Mouse (Mus musculus): ENCODE data around the gene Frmd4a. TPM values are rescaled to one million over a fixed set of nuclear protein-coding genes. Genes with fewer than 3 reads are reported as not detected.

Frmd4a gene
- polyA plus RNA-seq (2015; fragmentation: Nextera tagmentation; extraction: Ambion mirVana): 22.9 and 24.4 TPM in 2 replicates

DNA sequence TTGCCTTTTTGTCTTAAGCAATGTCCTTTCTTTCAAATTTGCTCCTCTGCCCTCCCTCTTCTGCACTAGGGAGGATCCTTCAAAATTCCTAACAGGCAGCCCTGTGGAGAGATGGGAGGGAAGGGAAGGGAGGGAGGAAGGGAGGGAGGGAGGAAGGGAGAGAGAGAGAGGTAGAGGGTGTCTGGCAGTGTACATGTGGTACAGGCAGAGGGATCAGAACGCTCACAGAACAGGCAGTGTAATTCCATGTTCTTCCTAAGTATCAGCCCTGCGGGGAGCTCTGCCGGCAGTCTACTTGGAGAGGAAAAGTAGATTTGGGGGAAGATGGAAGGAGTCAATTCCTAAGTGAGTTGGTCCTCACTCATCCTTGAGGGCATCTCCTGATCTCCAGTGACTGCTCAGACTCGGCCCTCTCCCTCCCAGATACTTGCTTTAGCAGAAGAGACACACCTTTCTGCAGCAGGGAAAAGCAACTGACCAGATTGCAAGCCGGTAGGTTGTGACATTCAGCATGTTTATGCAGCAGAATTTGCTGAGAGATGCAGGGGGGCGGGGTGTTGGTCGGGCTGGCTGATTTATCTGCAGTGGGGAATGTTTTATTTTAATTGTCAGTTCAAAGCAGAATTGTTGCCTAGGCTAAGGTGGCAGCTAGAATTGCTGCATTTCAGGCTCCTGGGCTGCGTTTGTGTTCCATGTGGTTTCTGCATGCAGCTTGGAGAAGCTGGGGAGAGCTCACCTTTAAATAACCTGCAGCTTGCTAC is at the start of gene Frmd4a:
Gene Frmd4a (plus strand): TSS at position 190 of the 761 bp plus-strand sequence.
- Histone ChIP-seq H3K36me3 (no peaks in the 10 kb centered on the region), H3K9me3 (no peaks in the 10 kb centered on the region), H3K9ac (no peak within 1 kb of the TSS), H3K4me2 (0 out of 2 replicates have a peak within 1 kb of the TSS, but pooled peaks have one; percentile 17), H3K27me3 (replicated peaks) (no peaks in the 10 kb centered on the region), H3K27ac (no peak within 1 kb of the TSS), H3K4me1 (peaks cover 7% of the 10 kb centered on the region), H3K4me3 (replicated peaks) (no peak within 1 kb of the TSS)
- no peak for ATAC-seq (ENCODE audit: insufficient read depth, low FRiP score, low read depth)
- WGBS: 25% methylated on average over 8 of the region's 8 CpGs

DNA sequence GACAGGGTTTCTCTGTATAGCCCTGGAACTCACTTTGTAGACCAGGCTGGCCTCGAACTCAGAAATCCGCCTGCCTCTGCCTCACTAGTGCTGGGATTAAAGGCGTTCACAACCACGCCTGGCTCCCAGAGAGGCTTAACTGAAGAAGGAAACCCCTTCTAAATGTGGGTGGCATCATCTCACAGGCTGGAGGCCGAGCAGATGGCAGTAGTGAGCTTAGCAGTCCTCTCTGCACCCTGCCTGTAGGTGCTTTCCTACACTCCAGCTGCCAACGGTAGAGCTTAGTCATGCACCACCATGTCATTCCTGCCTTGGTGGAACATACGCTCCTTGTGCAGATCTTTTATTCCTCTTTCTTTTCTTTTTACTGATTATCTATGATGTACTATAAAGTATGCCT is 28.6 kb upstream of the Frmd4a start:
- Histone ChIP-seq H3K4me3 (replicated peaks) (no peak overlapping the region), H3K27me3 (replicated peaks) (no peaks in the 10 kb centered on the region), H3K4me1 (no peaks in the 10 kb centered on the region), H3K36me3 (no peaks in the 10 kb centered on the region), H3K9ac (no peak overlapping the region), H3K4me2 (no peak overlapping the region), H3K9me3 (no peaks in the 10 kb centered on the region), H3K27ac (no peak overlapping the region)
- ATAC-seq (ENCODE audit: insufficient read depth, low FRiP score, low read depth): no peak; the same call in 1 of the 2 replicates
- 88% methylated on average over 7 of the region's 7 CpGs for WGBS

DNA sequence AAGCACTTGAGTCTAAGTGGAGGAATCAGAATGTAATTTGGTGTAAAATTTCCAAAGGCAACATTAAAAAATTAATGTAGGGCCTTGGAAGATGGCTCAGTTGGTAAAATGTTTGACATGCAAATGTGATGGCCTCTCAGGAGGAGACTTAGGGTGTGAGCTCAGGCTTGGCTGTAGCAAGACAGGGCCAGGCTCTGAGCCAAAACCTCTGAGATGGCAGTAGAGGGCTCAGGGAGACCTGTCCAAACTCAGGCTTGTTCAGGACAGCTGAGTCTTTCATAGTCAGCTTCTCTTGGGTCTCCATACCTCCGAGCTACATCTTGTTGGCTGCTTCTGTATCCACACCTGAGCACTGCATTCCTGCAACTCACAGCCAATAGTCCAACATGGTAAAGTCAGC is 27.1 kb upstream of the Frmd4a start:
- no peaks in the 10 kb centered on the region for H3K27me3 ChIP-seq (replicated peaks)
- no peak for ATAC-seq (ENCODE audit: insufficient read depth, low FRiP score, low read depth)
- H3K4me3 ChIP-seq (replicated peaks): no peak overlapping the region
- H3K36me3 ChIP-seq: no peaks in the 10 kb centered on the region
- H3K4me2 ChIP-seq: no peak overlapping the region
- H3K9ac ChIP-seq: no peak overlapping the region
- WGBS: 68% methylated on average over 1 of the region's 1 CpGs
- H3K9me3 ChIP-seq: no peaks in the 10 kb centered on the region
- H3K27ac ChIP-seq: no peak overlapping the region
- H3K4me1 ChIP-seq: no peaks in the 10 kb centered on the region

DNA sequence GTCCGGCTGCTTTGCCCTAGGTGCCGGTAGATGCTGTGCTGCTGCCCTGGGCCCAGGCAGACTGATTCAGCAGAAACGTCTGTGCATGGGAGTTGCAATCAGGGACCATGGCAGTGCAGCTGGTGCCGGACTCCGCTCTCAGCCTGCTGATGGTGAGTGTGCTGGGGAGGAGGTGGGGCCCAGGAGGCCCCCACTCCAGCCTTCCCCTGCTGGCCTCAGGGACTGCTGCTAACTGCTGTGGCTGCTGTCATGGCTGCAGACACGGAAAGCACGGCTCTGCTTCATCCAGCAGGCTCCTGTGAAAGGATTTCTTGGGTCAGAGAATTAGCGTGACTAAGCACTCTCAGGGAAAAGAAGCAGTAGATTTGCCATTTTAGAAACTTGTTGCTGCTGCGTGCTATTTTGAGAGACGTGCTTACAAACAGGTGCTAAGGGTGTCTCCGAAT is 937 bp downstream of the Frmd4a start:
- H3K4me1 ChIP-seq: peaks cover 7% of the 10 kb centered on the region
- H3K4me2 ChIP-seq: 0 out of 2 replicates have a peak overlapping the region, but pooled peaks have one; percentile 17
- no peaks in the 10 kb centered on the region for H3K27me3 ChIP-seq (replicated peaks)
- H3K27ac ChIP-seq: no peak overlapping the region
- H3K9me3 ChIP-seq: no peaks in the 10 kb centered on the region
- no peak overlapping the region for H3K9ac ChIP-seq
- no peaks in the 10 kb centered on the region for H3K36me3 ChIP-seq
- H3K4me3 ChIP-seq (replicated peaks): no peak overlapping the region
- WGBS: 42% methylated on average over 11 of the region's 11 CpGs
- ATAC-seq (ENCODE audit: insufficient read depth, low FRiP score, low read depth): no peak

DNA sequence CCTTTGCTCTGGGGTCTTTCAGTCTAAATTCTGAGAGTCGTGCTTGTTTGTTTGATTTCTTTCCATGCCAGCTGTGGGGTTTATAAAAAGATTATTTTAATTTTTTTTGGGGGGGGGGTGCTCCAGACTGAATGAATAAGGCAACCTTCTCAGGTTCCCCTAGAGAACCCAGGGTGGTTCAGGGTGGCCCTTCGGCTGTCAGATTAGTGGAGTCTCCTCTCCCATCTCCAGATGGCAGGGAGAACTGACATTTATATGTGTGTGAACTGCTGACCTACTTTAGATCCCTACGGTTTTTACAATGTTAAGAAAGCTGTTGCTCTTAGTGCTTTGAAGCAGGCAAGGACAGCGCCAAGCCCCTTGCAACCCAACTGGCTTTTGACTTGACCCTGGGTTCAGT is 1.4 kb downstream of the Frmd4a start:
- 51% methylated on average over 4 of the region's 4 CpGs for WGBS
- H3K9ac ChIP-seq: no peak overlapping the region
- no peak for ATAC-seq (ENCODE audit: insufficient read depth, low FRiP score, low read depth)
- H3K27me3 ChIP-seq (replicated peaks): no peaks in the 10 kb centered on the region
- H3K27ac ChIP-seq: no peak overlapping the region
- peaks cover 7% of the 10 kb centered on the region for H3K4me1 ChIP-seq
- no peak overlapping the region for H3K4me3 ChIP-seq (replicated peaks)
- no peaks in the 10 kb centered on the region for H3K36me3 ChIP-seq
- 0 out of 2 replicates have a peak overlapping the region, but pooled peaks have one; percentile 17 for H3K4me2 ChIP-seq
- H3K9me3 ChIP-seq: no peaks in the 10 kb centered on the region

DNA sequence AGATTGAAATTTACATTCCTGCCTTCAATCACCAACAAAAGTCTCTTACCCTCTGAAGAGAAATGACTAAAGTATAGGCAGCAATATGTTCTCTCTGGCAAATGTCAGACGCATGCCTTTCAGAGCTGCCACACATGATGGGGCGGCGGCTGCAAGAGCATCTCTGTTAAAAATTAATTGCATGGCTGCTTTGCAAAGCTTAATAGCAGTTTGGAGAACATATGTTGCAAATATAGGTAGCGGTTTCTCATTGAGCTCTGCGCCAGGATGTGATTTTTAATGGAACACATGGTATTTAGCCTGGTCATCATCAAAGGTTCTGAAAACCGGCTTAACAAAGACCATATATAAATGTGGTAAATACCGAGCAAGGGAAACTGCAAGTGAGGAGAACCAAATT is 7.4 kb downstream of the Frmd4a start:
- H3K4me1 ChIP-seq: no peaks in the 10 kb centered on the region
- H3K4me3 ChIP-seq (replicated peaks): no peak overlapping the region
- no peak overlapping the region for H3K4me2 ChIP-seq
- 78% methylated on average over 7 of the region's 7 CpGs for WGBS
- no peak overlapping the region for H3K27ac ChIP-seq
- H3K9ac ChIP-seq: no peak overlapping the region
- H3K36me3 ChIP-seq: no peaks in the 10 kb centered on the region
- no peaks in the 10 kb centered on the region for H3K27me3 ChIP-seq (replicated peaks)
- ATAC-seq (ENCODE audit: insufficient read depth, low FRiP score, low read depth): no peak
- H3K9me3 ChIP-seq: no peaks in the 10 kb centered on the region

DNA sequence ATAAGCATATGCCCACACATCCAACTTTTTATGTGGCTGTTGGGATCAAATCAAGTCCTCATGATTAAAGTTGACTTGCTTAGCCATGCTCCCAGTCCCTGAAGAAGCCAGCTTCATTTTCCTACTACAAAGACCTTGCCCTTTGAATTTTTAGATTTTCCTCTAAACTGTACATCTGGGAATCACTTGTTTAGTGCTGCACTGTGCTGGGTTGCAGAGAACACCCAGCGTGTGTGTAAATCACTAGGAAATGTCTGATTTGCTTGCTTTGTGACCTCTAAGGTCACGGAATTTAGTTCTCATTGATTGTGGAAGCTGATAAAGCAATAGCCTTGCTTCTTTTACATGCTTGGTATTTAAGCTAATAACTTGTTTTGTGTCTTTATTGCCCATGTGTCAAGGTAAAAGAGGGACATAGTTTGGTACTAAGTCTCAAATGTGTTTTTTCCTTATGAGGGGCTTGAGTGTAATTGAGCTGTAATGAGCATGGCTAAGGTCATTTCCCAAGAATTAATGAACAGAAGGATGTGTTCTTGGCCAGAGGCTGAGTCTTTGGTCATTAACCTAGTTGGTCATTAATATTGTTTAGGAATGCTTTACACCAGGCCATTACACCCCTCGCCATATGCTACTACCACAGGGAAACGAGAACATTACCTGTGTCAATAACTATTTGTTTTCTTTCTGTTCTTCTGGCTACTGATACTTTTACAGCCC is 11.7 kb downstream of the Frmd4a start:
- no peaks in the 10 kb centered on the region for H3K36me3 ChIP-seq
- no peak overlapping the region for H3K9ac ChIP-seq
- 66% methylated on average over 4 of the region's 4 CpGs for WGBS
- ATAC-seq (ENCODE audit: insufficient read depth, low FRiP score, low read depth): no peak
- H3K27me3 ChIP-seq (replicated peaks): no peaks in the 10 kb centered on the region
- no peaks in the 10 kb centered on the region for H3K4me1 ChIP-seq
- H3K27ac ChIP-seq: no peak overlapping the region
- H3K9me3 ChIP-seq: no peaks in the 10 kb centered on the region
- no peak overlapping the region for H3K4me3 ChIP-seq (replicated peaks)
- H3K4me2 ChIP-seq: no peak overlapping the region

DNA sequence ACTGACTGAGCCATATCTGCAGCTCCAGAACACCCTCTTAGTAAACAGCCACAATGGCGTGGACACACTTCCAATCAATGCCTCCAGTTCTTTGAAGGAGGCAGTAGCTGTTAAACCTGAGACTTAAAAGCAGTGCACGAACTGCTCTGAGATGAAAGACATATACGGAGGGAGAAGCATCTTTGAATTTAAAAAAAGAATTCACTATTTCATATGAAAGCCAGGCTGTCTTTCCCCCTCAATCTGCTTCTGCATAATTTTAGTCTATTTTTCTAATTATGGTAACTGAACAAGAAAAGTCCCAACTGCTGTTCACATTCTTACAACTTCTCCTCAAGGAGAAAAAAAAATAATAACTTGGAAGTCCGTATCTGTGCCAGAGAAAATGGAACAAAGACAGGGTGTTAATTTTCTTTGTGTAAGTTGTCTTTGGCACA is 18.7 kb downstream of the Frmd4a start:
- Histone ChIP-seq H3K9ac (no peak overlapping the region), H3K4me2 (no peak overlapping the region), H3K27ac (no peak overlapping the region), H3K27me3 (replicated peaks) (no peaks in the 10 kb centered on the region), H3K4me1 (no peaks in the 10 kb centered on the region), H3K4me3 (replicated peaks) (no peak overlapping the region), H3K9me3 (no peaks in the 10 kb centered on the region), H3K36me3 (no peaks in the 10 kb centered on the region)
- WGBS: 72% methylated on average over 4 of the region's 4 CpGs
- no peak for ATAC-seq (ENCODE audit: insufficient read depth, low FRiP score, low read depth)

DNA sequence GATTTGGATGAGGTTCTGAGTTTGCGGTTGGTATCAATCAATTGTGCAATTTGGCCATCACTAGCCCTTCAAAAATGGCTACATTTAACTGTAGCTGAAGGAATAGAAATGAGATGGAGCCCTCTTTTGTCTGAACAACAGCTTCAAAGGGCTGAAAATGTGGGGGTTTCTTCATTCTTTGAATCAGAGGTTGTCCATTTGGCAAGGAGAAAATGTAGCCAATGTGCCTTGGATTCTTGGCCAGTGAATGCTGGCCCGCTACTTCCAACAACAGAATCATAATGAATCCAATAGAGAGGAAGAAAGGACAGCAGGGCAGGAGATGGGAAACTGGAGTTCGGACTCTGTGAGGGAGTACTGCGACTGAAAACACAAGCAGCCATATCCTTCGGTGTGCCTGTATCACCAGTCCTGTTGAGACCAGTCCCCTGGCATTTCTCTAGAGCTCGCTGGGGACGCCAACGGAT is 19.2 kb downstream of the Frmd4a start:
- WGBS: 87% methylated on average over 8 of the region's 8 CpGs
- H3K27me3 ChIP-seq (replicated peaks): no peaks in the 10 kb centered on the region
- no peak overlapping the region for H3K27ac ChIP-seq
- H3K4me1 ChIP-seq: no peaks in the 10 kb centered on the region
- H3K36me3 ChIP-seq: no peaks in the 10 kb centered on the region
- H3K4me2 ChIP-seq: no peak overlapping the region
- H3K9me3 ChIP-seq: no peaks in the 10 kb centered on the region
- H3K4me3 ChIP-seq (replicated peaks): no peak overlapping the region
- no peak for ATAC-seq (ENCODE audit: insufficient read depth, low FRiP score, low read depth)
- H3K9ac ChIP-seq: no peak overlapping the region

DNA sequence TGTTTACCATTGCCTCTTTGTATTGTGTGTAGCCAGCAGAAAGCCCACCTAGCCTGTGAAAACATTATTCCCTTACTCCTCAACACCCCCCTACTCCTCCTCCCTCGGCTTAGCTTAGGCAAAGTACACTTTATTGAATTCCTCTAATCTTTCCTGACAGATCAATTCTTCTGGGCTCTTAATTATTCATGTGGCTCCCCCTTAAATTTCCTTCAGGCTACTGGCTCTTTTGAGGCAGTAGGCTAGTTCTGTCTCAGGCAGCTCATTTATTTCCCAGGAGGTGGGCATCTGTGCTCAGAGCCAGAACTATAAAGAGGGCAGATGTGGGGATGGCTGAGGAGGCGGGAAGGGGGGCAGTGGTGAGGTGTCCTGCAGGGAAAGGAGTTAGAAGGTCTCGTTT is 24.5 kb downstream of the Frmd4a start:
- no peaks in the 10 kb centered on the region for H3K4me1 ChIP-seq
- no peak overlapping the region for H3K27ac ChIP-seq
- H3K36me3 ChIP-seq: no peaks in the 10 kb centered on the region
- H3K9me3 ChIP-seq: no peaks in the 10 kb centered on the region
- no peaks in the 10 kb centered on the region for H3K27me3 ChIP-seq (replicated peaks)
- 56% methylated on average over 3 of the region's 3 CpGs for WGBS
- no peak overlapping the region for H3K4me3 ChIP-seq (replicated peaks)
- H3K4me2 ChIP-seq: no peak overlapping the region
- H3K9ac ChIP-seq: no peak overlapping the region
- ATAC-seq (ENCODE audit: insufficient read depth, low FRiP score, low read depth): no peak

DNA sequence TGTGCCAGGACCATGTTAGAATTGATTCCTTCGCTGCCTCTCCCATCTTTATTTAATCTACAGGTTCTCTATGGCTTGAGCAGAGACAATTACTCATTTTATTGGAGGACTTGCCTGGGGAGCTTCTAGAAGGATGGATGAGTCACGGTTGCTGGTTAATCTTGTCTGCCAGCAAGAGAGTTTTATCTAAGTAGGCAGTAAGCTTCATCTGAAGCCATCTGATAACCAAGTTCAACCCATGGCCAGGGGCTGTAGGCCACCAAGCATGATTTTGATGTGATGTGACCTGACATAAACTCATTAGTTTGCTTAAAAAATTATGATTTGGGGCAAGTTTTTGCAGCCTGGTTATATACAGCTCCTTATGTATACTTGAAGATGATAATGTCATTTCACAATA is 38.0 kb downstream of the Frmd4a start:
- Histone ChIP-seq H3K9ac (no peak overlapping the region), H3K4me2 (no peak overlapping the region), H3K27ac (no peak overlapping the region), H3K36me3 (no peaks in the 10 kb centered on the region), H3K4me3 (replicated peaks) (no peak overlapping the region), H3K4me1 (no peaks in the 10 kb centered on the region), H3K27me3 (replicated peaks) (no peaks in the 10 kb centered on the region), H3K9me3 (no peaks in the 10 kb centered on the region)
- ATAC-seq (ENCODE audit: insufficient read depth, low FRiP score, low read depth): no peak
- 73% methylated on average over 2 of the region's 2 CpGs for WGBS

DNA sequence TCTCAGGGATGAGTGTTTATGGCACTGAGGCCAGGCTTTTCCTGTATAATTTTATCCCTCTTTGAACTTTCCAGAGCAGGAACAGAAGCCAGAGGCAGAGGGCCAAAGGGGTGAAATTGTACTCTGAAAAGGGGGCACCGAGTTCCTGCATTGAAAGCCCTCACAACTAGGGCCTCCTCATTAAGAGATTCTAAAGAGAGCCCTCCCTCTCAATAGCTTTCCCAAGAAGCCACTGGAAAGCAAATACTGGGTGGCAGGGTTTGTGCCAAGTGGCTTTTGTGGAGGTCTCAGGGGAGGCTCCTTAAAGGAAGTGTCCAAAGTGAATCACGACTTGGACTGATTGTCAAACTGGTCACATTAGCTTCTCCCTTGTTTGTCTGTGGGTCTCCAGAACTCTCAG is 43.2 kb downstream of the Frmd4a start:
- Histone ChIP-seq H3K36me3 (no peaks in the 10 kb centered on the region), H3K4me2 (no peak overlapping the region), H3K27ac (no peak overlapping the region), H3K27me3 (replicated peaks) (no peaks in the 10 kb centered on the region), H3K9me3 (no peaks in the 10 kb centered on the region), H3K4me3 (replicated peaks) (no peak overlapping the region), H3K9ac (no peak overlapping the region), H3K4me1 (no peaks in the 10 kb centered on the region)
- WGBS: 53% methylated on average over 2 of the region's 2 CpGs
- no peak for ATAC-seq (ENCODE audit: insufficient read depth, low FRiP score, low read depth)
